Mouse (Mus musculus): Measurements from ENCODE around the gene Gtf2i.

Gene Gtf2i

GRCm38 (mm10) chr5:134188571-134188970 is 126.0 kb downstream of the Gtf2i start:
- DNase-seq: no peak
